Mouse (Mus musculus): ENCODE measurements around the gene Zfp108.

Gene Zfp108

DNA sequence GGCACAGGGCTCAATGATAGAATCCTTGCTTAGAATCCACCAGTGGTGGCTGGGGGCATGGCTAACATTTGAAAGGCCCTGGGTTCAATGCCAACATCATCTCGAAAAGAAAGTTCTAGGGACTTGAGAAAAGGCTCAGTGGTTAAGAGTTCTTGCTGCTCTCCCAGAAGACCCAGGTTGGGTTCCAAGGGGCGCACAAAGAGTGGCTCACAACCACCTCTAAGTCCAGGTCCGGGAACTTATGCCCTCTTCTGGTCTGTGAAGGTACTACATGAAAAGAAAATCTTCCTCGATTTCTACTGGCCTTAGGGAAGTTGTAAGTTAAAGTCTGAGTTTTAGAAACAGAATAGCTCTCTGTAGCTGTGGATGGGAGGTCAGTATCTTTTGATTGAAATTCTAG is 31.5 kb downstream of the Zfp108 start:
- CTCF ChIA-PET: no interaction called here

GRCm38 (mm10) chr7:24286916-24287315 is 32.3 kb downstream of the Zfp108 start:
- CTCF ChIA-PET: no interaction called here

DNA sequence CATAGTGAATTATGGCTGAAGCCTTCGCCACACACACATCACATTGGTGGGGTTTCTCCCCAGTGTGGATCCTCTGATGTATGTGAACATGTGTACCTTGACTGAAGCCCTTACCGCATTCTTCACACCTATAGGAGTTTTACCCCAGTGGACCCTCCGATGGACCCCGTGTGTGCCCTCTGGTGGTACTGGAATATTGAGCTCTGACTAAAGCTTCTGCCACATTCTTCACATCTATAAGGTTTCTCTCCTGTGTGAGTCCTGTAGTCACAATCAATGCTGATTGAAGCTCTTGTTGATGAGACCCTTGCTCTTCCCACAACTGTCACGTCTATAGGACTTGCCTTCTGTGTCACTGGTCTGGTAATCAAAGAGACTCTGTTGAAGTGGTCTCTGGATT is 33.1 kb downstream of the Zfp108 start:
- CTCF ChIA-PET: no interaction called here

- CTCF ChIA-PET: no interaction called here
Measured at GRCm38 (mm10) chr7:24288512-24288911, 33.9 kb downstream of the Zfp108 start.

- CTCF ChIA-PET: no interaction called here
Measured at GRCm38 (mm10) chr7:24290106-24290693, 35.6 kb downstream of the Zfp108 start.

DNA sequence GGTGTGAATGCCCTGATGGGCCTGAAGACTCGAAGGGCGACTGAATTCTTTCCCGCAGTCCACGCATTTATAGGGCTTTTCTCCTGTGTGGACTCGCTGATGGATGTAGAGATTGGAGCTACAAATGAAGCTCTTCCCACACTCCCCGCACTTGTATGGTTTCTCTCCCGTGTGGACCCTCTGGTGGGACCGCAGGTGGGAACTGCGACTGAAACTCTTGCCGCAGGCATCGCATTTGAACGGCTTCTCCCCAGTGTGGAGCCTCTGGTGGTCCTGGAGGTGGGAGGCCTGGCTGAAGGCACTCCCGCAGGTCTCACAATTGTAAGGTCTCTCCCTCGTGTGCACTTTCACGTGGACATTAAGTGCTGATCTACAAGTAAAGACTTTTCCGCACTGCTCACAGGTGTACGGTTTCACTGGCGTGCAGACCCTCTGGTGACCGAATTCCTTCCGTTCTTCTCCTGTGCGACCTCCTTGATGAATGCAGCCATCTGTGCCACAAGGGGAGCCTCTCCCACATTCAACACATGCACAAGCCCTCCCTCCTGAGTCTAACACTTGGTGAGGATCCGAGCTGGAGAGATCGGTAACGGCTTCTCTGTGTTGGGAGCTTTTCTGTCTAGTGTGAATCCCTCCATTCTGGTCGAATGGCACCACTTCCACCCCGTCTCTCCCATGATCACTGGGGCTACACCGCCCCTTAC is 36.9 kb downstream of the Zfp108 start:
- CTCF ChIA-PET: interaction anchor here (0.7 kb wide), 1 partner anchor 247 kb away, joined by 5 read pairs; no protein-coding TSS in a partner anchor

- CTCF ChIA-PET: no interaction called here
Measured at GRCm38 (mm10) chr7:24293061-24293851, 38.7 kb downstream of the Zfp108 start.

- CTCF ChIA-PET: no interaction called here
Measured at GRCm38 (mm10) chr7:24294763-24295162, 40.2 kb downstream of the Zfp108 start.

GRCm38 (mm10) chr7:24295376-24295775 is 40.8 kb downstream of the Zfp108 start:
- CTCF ChIA-PET: no interaction called here

DNA sequence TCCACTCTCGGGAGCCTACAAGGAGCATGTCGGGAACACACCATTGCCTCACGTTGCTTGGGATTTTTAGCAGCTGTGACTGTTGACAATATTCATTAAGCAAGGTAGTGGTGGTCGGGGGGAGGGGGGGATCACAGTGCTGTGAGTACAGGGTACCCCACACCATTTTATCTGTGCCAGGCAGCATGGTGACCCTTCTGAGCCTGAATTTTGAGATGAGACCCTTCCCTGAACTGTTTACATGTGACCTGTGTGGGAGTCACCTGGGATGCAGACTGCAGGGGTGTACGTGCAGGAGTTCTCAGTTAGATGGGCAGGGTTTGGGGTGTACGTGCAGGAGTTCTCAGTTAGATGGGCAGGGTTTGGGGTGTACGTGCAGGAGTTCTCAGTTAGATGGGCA is 41.8 kb downstream of the Zfp108 start:
- CTCF ChIA-PET: interaction anchor here (0.6 kb wide), 1 partner anchor 1599 kb away, joined by 5 read pairs; no protein-coding TSS in a partner anchor

- CTCF ChIA-PET: interaction anchor here (0.7 kb wide), 1 partner anchor 39 kb away, joined by 4 read pairs; no protein-coding TSS in a partner anchor
Measured at GRCm38 (mm10) chr7:24297361-24298095, 42.9 kb downstream of the Zfp108 start.

DNA sequence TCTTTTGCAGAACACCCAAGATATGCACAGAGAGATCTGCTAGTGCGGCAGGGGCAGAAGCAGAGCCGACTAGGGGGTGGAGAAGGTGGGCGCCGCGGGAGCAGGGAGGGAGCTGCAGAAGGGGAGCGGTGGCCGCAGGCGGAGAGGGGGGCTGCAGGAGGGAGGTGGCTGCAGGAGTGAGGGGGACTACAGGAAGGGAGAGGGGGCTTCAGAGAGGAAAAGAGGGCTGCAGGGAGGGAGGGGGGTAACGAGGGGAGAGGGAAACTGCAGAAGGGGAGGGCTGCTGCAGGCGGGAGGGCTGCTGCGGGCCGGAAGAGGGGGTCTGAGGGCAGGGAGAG is 44.0 kb downstream of the Zfp108 start:
- CTCF ChIA-PET: no interaction called here

GRCm38 (mm10) chr7:24298973-24299708 is 44.5 kb downstream of the Zfp108 start:
- CTCF ChIA-PET: no interaction called here

DNA sequence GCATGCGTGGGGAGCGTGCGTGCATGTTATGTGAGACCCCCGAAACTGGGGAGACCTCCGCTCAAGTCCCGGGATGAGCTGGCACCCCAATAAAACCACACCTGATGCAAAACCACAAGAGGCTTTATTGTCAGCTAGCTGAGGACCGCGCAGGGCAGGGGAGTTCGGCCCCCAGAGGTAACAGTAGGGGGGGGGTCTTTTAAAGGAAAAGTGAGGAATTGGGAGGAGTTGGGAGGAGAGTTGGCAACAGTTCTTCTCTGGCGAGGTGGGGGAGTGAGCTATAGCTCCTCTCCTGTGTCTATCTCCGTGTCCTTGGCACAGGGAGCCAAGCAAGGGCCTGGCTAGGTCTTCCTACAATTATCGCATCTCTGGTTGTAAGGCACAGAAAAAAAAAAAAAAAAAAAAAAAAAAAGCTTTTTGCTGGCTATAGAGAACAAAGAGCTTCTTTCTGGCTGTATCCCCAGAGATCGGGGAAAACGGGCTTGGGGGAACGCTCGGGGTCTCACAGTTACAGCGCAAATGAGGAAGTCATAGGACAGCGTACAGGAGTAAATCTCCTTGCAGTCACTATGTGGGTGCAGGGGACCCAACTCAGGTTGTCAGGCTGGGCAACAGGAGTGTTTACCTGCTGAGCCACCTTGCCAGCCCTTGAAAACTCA is 45.4 kb downstream of the Zfp108 start:
- CTCF ChIA-PET: interaction anchor here (0.5 to 0.6 kb wide), 2 partner anchors 20 to 70 kb away, joined by 5 to 14 read pairs; partner anchors contain the start of gene Kcnn4

- CTCF ChIA-PET: no interaction called here
Measured at GRCm38 (mm10) chr7:24300771-24301282, 46.2 kb downstream of the Zfp108 start, which contains the start of gene Zfp61. Zfp61 (minus strand) TSS chr7:24301232.
